Mouse (Mus musculus) liver, embryonic 13.5 days (tissue): Measurements from ENCODE around the gene Ciita. TPM values are rescaled to one million over a fixed set of nuclear protein-coding genes. Genes with fewer than 3 reads are reported as not detected.

Experiments
- ATAC-seq: fragments of 200-750 bp; cut with Nextera tagmentation; 2 replicates; pipeline ENCODE4 v1.8.0; 2017; ENCODE audit warnings: low read depth, mild to moderate bottlenecking, moderate number of reproducible peaks, moderate library complexity
- DNase-seq: peaks from one replicate; pipeline ENCODE4 v3.0.0; 2022
- H3K27ac ChIP-seq: fragments of 300-500 bp; sonication (generic); 2 replicates; pipeline ENCODE4 v1.5.1; 2015; ENCODE audit warnings: moderate library complexity, mild to moderate bottlenecking, inconsistent platforms
- H3K27me3 ChIP-seq: fragments of 300-500 bp; sonication (generic); 2 replicates; pipeline ENCODE4 v1.6.1; 2015; ENCODE audit warnings: mild to moderate bottlenecking, inconsistent platforms
- H3K36me3 ChIP-seq: fragments of 300-500 bp; sonication (generic); 2 replicates; pipeline ENCODE4 v1.6.1; 2015; ENCODE audit warnings: mild to moderate bottlenecking, inconsistent platforms
- H3K4me1 ChIP-seq: fragments of 300-500 bp; sonication (generic); replicated peaks from 2 replicates; pipeline ENCODE4 v1.6.1; 2015; ENCODE audit warnings: inconsistent platforms
- H3K4me2 ChIP-seq: fragments of 300-500 bp; sonication (generic); 2 replicates; pipeline ENCODE4 v1.6.1; 2015; ENCODE audit warnings: inconsistent platforms, mild to moderate bottlenecking, moderate library complexity
- H3K4me3 ChIP-seq: fragments of 300-500 bp; sonication (generic); replicated peaks from 2 replicates; pipeline ENCODE4 v1.5.1; 2015; ENCODE audit warnings: mild to moderate bottlenecking, inconsistent platforms
- H3K9ac ChIP-seq: fragments of 300-500 bp; sonication (generic); 2 replicates; pipeline ENCODE4 v1.6.1; 2015; ENCODE audit warnings: mild to moderate bottlenecking, inconsistent platforms
- H3K9me3 ChIP-seq: fragments of 300-500 bp; sonication (generic); replicated peaks from 2 replicates; pipeline ENCODE4 v1.6.1; 2016; ENCODE audit warnings: inconsistent platforms
- WGBS: fragments of 180-500 bp; shearing (Covaris S2); methylation state at CpG from one replicate; pipeline ENCODE4 v1.1.7; 2015; ENCODE audit not compliant: insufficient replicate concordance; 5-methylcytosine and 5-hydroxymethylcytosine counted together
- polyA plus RNA-seq: library from polyadenylated mRNA; unstranded; fragments of >200 nt; fragmentation: Nextera tagmentation; extraction: Ambion mirVana; gene quantifications from 2 replicates; pipeline ENCODE4 v1.2.1, GENCODE M21; 2015

The Ciita gene
- polyA plus RNA-seq, 1 experiment from 2014 or later = 0.05 TPM

DNA sequence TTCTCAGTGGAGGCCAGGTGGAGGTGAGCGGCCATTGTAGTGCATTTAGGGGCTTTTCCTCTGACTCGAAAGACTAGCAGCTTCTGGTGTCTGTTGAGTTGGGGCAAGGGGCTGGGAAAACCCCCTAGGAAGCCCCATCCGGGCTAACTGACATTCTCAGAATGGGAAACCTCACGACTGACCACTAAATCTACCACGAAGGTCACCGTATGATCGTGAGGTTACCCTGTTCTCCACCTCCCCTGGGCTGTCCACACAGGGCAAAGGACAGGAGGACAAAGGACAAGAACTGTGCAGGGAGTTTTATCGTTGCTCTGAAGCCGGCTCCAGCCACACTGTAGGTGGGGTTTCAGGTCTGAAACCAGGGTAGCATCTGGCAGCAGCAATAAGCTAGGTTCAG lies 30.9 kb upstream of the Ciita start:
- ATAC-seq (peak; percentile 70), DNase-seq (no peak)
- Histone ChIP-seq H3K4me1 (peaks cover 19% of the 10 kb centered on the region), H3K36me3 (no peaks in the 10 kb centered on the region), H3K27ac (no peak overlapping the region; the same call in 1 of the 2 replicates), H3K9ac (no peak overlapping the region), H3K9me3 (no peaks in the 10 kb centered on the region), H3K4me2 (no peak overlapping the region), H3K4me3 (no peak overlapping the region), H3K27me3 (no peaks in the 10 kb centered on the region)
- 43% methylated on average over 9 of the region's 9 CpGs for whole genome bisulfite sequencing

DNA sequence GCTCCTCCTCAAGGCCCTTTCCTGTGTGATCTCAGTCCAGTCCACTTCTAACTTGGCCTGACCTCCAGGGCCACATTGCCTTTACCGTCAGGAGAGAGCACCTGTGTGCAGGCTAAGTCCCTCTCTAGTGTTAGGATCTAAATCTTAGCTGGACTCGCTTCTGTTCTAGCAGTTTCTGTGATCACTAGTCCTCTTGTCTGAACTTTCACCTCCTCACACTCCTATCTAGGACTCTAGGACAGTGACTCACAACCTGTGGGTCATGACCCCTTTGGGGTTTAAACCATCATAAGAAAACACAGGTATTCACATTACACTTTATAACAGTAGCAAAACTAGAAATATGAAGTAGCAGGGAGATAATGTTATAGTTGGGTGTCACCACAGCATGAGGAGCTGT lies 28.0 kb upstream of the Ciita start:
- H3K4me3 ChIP-seq = no peak overlapping the region
- ATAC-seq (no peak), DNase-seq (no peak)
- H3K4me2 ChIP-seq = no peak overlapping the region
- 63% methylated on average over 2 of the region's 2 CpGs for WGBS
- no peak overlapping the region for H3K27ac ChIP-seq
- no peaks in the 10 kb centered on the region for H3K27me3 ChIP-seq
- peaks cover 23% of the 10 kb centered on the region for H3K4me1 ChIP-seq
- no peaks in the 10 kb centered on the region for H3K36me3 ChIP-seq
- no peak overlapping the region for H3K9ac ChIP-seq
- H3K9me3 ChIP-seq = no peaks in the 10 kb centered on the region

- ATAC-seq (no peak), DNase-seq (no peak)
- H3K27ac ChIP-seq = no peak overlapping the region
Measured at GRCm38 (mm10) chr16:10452445-10452896, 27.4 kb upstream of the Ciita start.

DNA sequence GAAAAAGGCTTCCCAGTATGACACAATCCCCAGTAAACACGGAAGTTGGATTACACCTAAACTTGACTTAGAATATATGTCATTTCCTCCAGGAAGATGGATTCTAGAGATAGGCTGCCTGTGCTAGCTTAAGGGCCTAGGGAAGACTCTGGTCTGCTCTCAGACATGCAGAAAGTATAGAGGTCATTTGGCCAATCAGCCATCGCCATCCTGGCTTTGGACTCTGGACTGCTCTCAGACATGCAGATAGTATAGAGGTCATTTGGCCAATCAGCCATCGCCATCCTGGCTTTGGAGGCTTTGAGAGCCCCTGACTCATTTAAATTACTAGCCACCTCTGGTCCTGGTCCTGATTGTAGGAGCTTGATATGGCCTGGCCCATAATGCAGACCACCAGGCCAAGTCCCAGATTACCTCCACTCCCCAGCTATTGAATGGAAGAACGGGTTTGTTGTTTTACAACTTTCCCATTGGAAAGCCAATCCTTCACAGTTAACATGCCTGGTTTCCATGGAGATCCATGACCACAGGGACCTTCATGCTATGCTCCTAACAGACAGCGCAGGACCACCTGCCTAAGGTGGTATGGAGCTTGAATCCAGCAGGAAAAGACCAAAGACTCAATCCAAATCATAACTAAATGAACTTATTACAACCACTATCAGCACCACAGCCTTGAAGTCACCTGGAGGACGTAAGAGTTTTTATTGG lies 25.8 kb upstream of the Ciita start:
- Histone ChIP-seq H3K27ac (no peak overlapping the region), H3K4me3 (no peak overlapping the region), H3K9me3 (no peaks in the 10 kb centered on the region), H3K4me2 (no peak overlapping the region), H3K27me3 (no peaks in the 10 kb centered on the region), H3K4me1 (peaks cover 12% of the 10 kb centered on the region), H3K36me3 (no peaks in the 10 kb centered on the region), H3K9ac (no peak overlapping the region)
- DNase-seq (no peak), ATAC-seq (no peak)
- WGBS = 49% methylated on average over 6 of the region's 6 CpGs

More at GRCm38 (mm10) chr16:10452445-10452896, 27.4 kb upstream of the Ciita start:
- no peaks in the 10 kb centered on the region for H3K36me3 ChIP-seq
- no peaks in the 10 kb centered on the region for H3K9me3 ChIP-seq
- peaks cover 21% of the 10 kb centered on the region for H3K4me1 ChIP-seq
- WGBS = 64% methylated on average over 8 of the region's 8 CpGs
- H3K27me3 ChIP-seq = no peaks in the 10 kb centered on the region
- no peak overlapping the region for H3K9ac ChIP-seq
- H3K4me2 ChIP-seq = no peak overlapping the region
- no peak overlapping the region for H3K4me3 ChIP-seq

DNA sequence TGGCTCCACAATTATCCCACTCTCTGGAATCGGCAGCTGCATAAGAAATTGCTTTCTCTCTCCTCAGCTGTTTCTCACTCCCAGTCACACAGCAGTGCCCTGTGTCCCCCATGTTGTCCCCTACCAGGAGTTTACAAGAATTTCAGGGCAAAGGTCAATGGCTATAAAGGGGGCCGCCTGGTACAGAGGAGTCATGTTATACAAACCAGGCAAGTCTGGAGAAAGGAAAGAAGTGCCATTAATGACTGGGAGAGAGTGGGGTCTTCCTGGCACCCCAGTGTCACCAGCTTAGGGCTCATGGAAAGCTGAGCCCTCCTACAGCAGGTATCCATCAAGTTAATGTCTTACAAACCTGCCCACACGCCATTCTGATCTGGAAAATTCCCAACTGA lies 25.3 kb upstream of the Ciita start:
- no peak overlapping the region for H3K4me3 ChIP-seq
- no peaks in the 10 kb centered on the region for H3K36me3 ChIP-seq
- ATAC-seq = no peak
- H3K27me3 ChIP-seq = no peaks in the 10 kb centered on the region
- peaks cover 12% of the 10 kb centered on the region for H3K4me1 ChIP-seq
- no peak for DNase-seq
- H3K4me2 ChIP-seq = no peak overlapping the region
- WGBS = 46% methylated on average over 3 of the region's 3 CpGs
- no peak overlapping the region for H3K9ac ChIP-seq
- H3K9me3 ChIP-seq = no peaks in the 10 kb centered on the region
- H3K27ac ChIP-seq = no peak overlapping the region

- H3K4me2 ChIP-seq = no peak overlapping the region
- 55% methylated on average over 2 of the region's 2 CpGs for WGBS
- no peak for ATAC-seq
- no peaks in the 10 kb centered on the region for H3K27me3 ChIP-seq
- no peak overlapping the region for H3K27ac ChIP-seq
- no peaks in the 10 kb centered on the region for H3K36me3 ChIP-seq
- H3K9me3 ChIP-seq = no peaks in the 10 kb centered on the region
- DNase-seq = no peak
- H3K4me3 ChIP-seq = no peak overlapping the region
- H3K9ac ChIP-seq = no peak overlapping the region
- H3K4me1 ChIP-seq = no peaks in the 10 kb centered on the region
Measured at GRCm38 (mm10) chr16:10460188-10460587, 19.7 kb upstream of the Ciita start.

DNA sequence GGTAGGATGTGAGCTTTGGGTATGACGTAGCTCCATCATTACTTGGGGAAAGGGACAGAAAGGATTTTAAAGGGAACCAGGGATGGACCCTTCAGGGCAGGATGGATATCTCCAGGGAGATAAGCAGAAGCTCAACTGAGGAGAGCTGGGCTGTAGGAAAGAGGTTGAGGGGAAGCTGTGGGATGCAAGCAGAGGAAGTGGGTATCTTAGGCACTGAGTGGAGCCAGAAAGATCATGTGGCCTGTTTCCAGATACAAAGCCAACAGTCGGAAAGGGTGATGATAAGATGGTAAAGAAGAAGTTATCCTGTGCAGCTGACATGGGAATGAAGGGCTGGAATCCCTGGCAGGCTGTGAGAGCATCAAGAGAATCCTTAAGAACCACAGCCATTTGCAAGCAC lies 18.7 kb upstream of the Ciita start:
- Histone ChIP-seq H3K4me3 (no peak overlapping the region), H3K4me2 (no peak overlapping the region), H3K36me3 (no peaks in the 10 kb centered on the region), H3K27ac (no peak overlapping the region), H3K9me3 (no peaks in the 10 kb centered on the region), H3K9ac (no peak overlapping the region), H3K27me3 (no peaks in the 10 kb centered on the region), H3K4me1 (no peaks in the 10 kb centered on the region)
- ATAC-seq (no peak), DNase-seq (no peak)
- WGBS = 31% methylated on average over 2 of the region's 2 CpGs

- ATAC-seq (no peak), DNase-seq (no peak)
- Histone ChIP-seq H3K27ac (no peak overlapping the region), H3K9ac (no peak overlapping the region), H3K27me3 (no peaks in the 10 kb centered on the region), H3K4me1 (no peaks in the 10 kb centered on the region), H3K9me3 (no peaks in the 10 kb centered on the region), H3K4me2 (no peak overlapping the region), H3K4me3 (no peak overlapping the region), H3K36me3 (no peaks in the 10 kb centered on the region)
- WGBS = 13% methylated on average over 4 of the region's 4 CpGs
Measured at GRCm38 (mm10) chr16:10465011-10465681, 14.7 kb upstream of the Ciita start.

DNA sequence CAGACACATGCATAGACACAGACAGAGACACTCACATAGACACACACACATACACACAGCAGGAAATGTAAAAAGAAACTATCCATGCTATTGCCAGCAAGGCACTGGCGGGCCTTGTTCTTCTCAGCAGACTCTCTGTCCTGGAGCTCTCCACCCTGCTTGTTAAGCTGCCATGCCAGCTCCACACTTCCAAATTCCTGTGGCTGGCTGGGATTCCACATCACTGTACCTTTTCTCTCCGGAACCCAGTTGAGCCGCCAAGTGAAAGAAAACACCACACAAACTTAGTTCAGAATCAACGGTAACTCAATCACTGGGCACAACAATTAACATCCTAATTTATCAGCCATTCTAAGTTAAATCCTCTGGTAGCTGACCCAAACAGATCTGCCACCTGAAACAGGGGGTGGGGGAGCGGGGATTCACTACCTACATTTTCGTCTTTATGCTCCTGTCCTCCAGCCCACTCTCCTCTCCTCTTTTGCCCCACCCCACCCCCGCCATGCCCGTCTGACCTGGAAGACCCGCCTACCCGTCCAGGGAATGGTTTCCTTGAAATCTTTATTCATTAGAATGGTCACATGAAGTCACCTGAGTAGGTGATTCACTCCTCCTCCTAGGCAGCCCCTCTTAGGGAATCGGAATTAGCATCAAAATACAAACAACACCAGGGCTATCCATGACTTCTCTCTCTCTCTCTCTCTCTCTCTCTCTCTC lies 12.3 kb upstream of the Ciita start:
- Histone ChIP-seq H3K27ac (no peak overlapping the region), H3K9ac (no peak overlapping the region), H3K4me3 (no peak overlapping the region), H3K27me3 (no peaks in the 10 kb centered on the region), H3K4me2 (no peak overlapping the region), H3K9me3 (no peaks in the 10 kb centered on the region), H3K36me3 (no peaks in the 10 kb centered on the region), H3K4me1 (no peaks in the 10 kb centered on the region)
- WGBS = 43% methylated on average over 11 of the region's 11 CpGs
- no peak for ATAC-seq
- no peak for DNase-seq

- WGBS = 52% methylated on average over 1 of the region's 1 CpGs
- Histone ChIP-seq H3K4me3 (no peak overlapping the region), H3K27ac (no peak overlapping the region), H3K9me3 (no peaks in the 10 kb centered on the region), H3K36me3 (no peaks in the 10 kb centered on the region), H3K9ac (no peak overlapping the region), H3K27me3 (no peaks in the 10 kb centered on the region), H3K4me1 (no peaks in the 10 kb centered on the region), H3K4me2 (no peak overlapping the region)
- no peak for DNase-seq
- no peak for ATAC-seq
Measured at GRCm38 (mm10) chr16:10468201-10468600, 11.7 kb upstream of the Ciita start.

DNA sequence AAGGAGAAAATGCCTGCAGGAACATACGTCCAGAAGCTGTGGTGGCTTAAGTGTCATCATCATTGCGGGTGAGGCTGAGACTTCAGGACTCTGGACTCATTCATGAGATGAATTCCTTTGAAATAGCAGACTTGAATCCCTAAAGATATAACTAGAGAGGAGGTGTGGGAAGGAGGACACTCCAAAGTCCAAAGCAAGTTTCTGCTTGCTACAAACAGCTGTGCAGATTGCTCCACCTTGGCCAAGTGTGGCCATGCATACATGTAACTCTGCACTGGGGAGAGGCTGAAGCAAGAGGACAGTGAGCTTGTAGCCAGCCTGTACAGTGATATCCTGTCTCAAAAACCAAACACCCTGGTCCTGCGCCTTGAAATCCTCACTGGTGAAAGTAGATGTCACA lies 7.9 kb upstream of the Ciita start:
- Histone ChIP-seq H3K27ac (no peak overlapping the region), H3K4me3 (no peak overlapping the region), H3K4me1 (peaks cover 4% of the 10 kb centered on the region; the same call in 1 of the 2 replicates), H3K4me2 (no peak overlapping the region), H3K27me3 (no peaks in the 10 kb centered on the region), H3K9me3 (no peaks in the 10 kb centered on the region), H3K9ac (no peak overlapping the region), H3K36me3 (no peaks in the 10 kb centered on the region)
- WGBS = 74% methylated on average over 3 of the region's 3 CpGs
- DNase-seq (no peak), ATAC-seq (no peak)
